Mouse (Mus musculus) gastrocnemius, adult 8-10 months (tissue): ENCODE measurements around the gene Clasp1. TPM values are rescaled to one million over a fixed set of nuclear protein-coding genes. Genes with fewer than 3 reads are reported as not detected.

Experiments used
- DNase-seq, 2 experiments: peaks; one replicate each; pipeline ENCODE4 v3.0.0; 2022; ENCODE audit warnings: low spot score in 2 of 2
- total RNA-seq, 4 experiments: library from RNA; stranded (reverse); gene quantifications; 2 replicates each; pipeline ENCODE4 v1.2.4; 2022

The Clasp1 gene
- total RNA-seq, 4 experiments from 2014 or later, result 45.8 to 55.5 (median 51.7) TPM

DNA sequence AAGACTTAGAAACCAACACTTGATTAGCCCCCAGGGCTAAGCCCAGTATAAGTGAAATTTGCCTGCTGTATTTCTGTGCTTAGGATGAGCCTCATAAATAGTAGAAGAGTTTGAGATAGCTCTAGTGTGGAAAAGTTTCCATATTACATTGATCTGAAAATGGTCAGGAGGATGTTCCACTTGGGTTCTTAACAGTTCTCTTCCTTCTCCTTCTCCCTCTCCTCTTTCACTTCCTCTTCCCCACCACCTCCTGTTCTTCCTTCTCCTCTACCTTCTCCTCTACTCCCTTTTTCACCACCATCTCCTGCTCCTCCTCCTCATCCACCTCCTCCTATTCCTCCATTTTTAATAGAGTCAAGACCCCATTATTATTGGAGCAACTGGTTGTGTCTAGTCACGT lies 59.4 kb downstream of the Clasp1 start:
- DNase-seq, result no peak

GRCm38 (mm10) chr1:118450891-118451450 lies 62.1 kb downstream of the Clasp1 start:
- no peak for DNase-seq

DNA sequence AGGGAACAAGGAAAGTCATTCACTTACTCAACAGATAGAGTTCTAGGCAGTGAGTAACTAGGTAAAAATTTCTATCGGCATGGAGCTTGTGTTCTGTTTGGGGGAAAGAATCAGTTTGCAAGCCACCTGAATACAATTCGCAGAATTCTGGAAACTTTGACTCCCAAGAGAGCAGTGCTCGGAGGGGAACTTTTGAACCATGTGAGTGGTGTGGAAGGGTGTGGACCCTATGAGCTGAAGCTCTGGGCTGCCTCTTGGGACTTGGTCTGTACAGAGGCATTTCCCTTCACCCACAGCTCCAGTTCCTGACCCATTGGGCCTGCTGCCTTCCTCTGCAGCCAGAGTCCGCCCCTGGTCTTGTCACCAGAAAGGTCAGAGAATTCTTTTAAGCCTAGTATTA lies 64.7 kb downstream of the Clasp1 start:
- no peak for DNase-seq

- DNase-seq, result no peak
These were observed 66.0 kb downstream of the Clasp1 start for GRCm38 (mm10) chr1:118454817-118455216.

GRCm38 (mm10) chr1:118457256-118457882 lies 68.5 kb downstream of the Clasp1 start:
- DNase-seq, result peak in 1 of 2 experiments; percentile 17

- no peak for DNase-seq
These were observed 69.0 kb downstream of the Clasp1 start for GRCm38 (mm10) chr1:118457883-118458259.

DNA sequence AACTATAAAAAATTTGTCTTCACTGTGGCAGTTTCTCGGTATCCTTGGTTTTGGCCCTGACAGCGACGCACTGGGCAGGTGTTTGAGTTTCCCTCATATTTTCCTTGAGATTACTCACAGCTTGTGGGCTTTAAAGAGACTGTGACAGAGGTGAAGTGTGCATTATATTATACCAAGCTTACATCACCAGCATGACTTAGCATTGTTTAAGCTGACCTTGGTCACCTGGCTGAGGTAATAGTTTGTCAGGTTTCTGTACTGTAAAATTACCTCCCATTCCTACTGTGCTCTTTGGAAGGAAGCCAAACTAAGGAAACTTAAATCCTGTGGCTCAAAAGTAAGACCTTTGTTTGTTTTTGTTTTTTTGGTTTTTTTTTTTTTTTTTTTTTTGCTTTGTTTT lies 69.4 kb downstream of the Clasp1 start:
- no peak for DNase-seq

DNA sequence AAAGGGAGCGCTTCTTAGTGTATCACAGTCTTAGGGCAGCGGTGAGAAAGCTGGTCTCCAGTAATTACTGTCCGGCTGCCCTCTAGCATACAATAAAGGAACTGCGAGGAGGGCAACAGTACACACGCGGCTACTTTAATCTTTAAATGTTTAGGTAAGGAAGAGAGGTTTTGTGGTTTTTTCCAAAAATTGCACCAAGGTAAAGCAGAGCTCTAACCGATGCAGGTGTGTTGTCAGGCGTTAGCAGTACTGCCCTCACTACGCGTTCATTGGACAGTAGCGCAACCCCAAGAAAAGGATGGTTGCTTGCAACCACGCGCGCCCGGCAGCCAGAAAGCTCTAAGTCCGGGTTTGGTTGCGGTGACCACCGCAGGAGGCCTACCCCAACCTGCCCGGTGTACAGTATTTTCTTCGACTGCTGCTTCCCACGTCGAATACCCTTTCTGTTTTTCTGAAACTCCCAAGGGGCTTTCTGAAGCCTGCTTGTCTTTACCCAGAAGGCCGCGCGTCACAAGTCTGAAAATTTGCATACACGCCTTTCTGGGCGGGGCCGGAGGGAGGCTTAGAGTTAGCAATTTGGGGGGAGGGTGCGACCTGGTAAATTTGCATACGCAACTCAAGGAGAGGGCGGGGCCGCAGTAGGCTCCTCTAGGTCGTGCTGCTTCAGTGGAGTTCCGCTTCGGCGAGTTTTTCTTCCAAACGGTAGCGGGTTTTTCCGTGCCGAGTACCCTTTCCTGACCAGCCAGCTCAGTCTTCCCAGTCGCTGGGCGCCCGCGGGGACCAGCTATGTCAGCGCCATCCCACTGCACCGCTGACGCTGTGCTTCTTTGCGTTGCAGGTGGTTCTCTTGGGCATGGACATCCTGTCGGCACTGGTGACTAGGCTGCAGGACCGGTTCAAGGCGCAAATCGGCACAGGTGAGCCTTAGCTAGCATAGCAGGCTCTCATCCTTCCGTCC lies 70.4 kb downstream of the Clasp1 start:
- DNase-seq, result peak; percentile 87 to 91

GRCm38 (mm10) chr1:118460716-118461115 lies 71.9 kb downstream of the Clasp1 start:
- no peak for DNase-seq

DNA sequence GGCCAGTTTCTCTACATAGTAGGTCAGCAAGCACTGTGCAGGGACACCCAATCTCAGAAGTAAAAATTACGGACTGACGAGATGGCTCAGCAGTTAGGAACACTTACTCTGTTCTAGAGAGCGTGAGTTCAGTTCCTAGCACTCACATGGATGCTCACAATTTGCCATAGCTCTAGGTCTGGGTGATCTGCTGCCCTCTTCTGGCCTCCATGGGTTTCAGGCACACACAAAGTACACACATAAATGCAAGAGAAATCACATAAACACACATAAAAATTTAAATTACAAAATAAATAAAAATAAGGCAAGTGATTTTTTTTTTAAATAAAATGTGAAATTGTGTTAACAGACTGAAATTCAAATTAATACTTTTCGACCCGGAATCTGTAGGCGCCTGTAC lies 77.2 kb downstream of the Clasp1 start:
- DNase-seq, result no peak

DNA sequence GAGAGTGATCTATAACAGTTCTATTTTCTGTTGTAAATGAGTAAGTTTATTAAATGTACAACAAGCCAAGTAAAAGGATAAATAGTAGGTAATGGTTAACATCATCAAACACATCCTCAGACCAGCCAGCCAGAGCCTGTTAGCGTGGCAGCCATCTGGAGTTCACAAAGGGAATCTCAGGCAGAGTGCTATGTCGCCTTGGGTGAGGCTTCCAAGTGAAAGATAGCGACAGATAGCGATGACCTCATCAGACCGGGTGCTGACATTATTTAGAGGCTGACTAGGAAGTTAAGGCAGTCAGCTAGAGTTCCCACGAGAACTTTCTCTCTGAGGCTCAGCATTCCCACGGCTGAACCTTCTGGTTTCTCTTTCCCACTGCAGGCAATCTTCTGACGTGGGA lies 83.5 kb downstream of the Clasp1 start:
- DNase-seq, result no peak

- no peak for DNase-seq
These were observed 88.1 kb downstream of the Clasp1 start for GRCm38 (mm10) chr1:118476919-118477318.

DNA sequence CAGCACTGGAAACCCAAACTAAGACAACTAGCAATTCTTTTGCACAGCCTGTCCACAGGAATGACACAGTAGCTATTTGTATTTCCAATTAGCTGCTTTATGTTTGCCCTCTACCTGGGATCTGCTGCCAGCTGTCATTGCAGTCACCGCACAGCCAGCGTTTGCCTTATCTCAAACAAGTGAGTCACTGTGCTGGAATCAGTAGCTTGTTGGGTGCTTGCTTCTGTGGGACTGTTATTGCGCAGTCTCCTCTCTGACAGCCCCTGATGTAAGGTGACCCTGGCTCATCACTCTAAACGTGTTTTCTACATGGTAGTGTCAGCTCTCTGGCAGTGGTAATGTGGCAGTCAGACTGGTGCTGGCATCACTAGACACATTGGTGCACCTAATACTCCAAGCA lies 90.4 kb downstream of the Clasp1 start:
- DNase-seq, result no peak

DNA sequence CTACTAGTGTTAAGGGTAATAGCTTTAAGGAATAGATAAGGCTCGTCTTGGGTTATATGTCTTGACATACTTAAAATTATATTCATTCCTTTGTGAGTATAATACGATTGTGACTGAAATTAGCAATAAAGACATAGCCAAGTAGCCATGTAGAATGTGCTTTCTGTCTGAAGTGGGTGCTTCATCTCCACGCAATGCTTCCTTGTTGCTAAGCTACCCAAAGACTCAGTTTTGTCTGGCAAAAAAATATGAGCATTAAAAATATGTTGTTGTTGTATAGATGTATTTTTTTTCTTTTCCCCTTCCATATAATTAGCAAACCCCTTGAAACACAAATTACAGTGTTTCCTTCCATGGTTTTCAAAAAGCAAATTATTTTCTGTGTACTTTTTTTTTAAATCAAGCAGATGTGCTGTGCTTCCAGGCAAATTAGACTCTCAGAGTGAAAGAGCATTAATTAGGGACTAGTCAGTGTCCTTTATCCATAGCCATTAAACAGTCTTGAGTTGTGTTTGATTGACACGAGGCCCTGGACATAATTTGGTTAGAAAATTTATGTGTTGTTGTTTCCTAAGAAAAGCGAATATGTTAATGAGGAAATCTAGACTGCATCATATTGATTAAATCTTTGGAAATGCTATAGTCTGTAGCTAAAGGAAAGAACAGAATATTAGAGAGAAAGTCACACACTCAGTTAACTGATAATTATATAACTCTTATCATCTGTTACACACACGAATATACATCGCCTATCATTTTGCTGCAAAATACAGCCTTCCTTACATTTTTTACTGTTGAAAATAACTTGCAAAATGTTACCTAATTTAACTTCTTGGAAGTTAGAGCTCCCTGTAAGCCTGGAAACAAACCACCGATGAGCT lies 91.9 kb downstream of the Clasp1 start:
- DNase-seq, result no peak

DNA sequence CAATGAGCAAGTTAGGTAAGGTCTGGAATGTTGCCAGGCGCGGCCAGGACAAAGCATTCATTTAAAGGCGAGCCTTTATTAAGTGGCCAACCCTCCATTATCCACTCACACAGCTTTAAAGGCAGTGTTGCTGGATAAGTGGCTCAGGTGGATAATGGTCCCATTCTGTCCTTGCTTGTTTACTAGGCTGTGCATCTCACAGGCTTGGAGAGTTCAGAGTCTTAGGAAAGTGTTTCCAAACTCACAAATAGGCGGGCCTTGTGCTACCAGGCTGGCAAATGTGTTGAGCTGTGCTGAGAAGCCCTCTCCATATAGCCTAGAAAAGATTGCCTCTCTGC lies 92.5 kb downstream of the Clasp1 start:
- DNase-seq, result no peak

DNA sequence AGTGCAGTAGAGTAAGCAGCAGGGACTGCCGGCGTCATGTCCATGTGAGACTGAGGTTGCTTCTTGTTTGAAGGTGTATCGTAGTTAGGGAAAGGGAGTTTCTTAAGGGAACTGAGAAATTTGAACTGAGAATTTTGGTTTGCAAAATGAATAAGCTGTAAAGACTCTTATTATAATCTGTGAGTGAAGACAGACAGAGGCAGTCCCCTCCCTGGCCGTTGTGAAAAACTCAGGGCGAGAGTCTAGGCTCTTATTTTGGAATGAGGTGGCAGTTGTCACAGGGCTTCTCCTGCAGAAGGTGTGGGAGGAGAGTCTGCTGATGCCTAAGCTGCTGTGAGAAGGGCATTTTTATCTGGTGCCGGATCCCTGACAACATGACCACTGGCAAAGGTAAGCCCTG lies 92.8 kb downstream of the Clasp1 start:
- DNase-seq, result no peak

- no peak for DNase-seq
These were observed 93.6 kb downstream of the Clasp1 start for GRCm38 (mm10) chr1:118482285-118483019.

GRCm38 (mm10) chr1:118483504-118484096 lies 94.7 kb downstream of the Clasp1 start:
- no peak for DNase-seq

DNA sequence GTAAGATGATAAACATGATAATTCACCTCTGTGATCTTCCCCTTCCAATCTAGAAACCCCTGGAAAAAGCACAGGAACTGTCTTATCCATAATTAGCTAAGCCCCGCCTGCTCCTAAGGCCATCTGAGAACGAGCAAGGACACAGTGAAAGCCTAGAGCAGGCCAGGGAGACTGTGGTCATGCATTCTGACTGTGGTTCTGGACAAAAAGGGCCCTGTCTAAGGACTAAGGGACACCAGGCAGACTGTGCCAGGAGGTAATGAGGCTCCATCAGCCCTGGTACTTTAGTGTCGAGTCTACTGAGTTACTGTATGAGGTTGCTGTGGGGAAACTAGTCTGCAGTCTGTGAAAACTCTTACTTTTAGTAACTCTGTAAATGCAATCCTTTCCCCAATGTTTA lies 96.7 kb downstream of the Clasp1 start:
- DNase-seq, result no peak

DNA sequence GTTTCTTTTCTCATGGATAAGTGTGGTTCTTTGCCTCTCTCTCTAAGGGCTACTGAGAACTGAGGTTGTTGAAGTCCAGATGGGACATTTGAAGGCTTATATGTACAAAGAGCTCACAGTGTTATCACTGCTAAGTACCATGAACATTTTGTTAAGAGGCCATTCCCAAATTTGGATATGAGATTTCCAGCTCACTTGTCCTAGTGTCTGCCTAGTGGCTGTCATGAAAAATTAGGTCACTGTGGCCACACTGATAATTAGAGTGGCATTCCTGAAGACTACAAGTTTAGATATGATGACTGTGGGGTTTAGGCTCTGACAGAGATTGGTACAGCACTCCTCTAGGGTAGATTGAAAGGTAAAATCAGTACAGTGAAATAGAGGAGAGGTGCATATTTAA lies 97.2 kb downstream of the Clasp1 start:
- no peak for DNase-seq

- DNase-seq, result no peak
These were observed 104.0 kb downstream of the Clasp1 start for GRCm38 (mm10) chr1:118492811-118493210.
